Mouse (Mus musculus): Measurements from ENCODE around the gene Cbx8.

DNA sequence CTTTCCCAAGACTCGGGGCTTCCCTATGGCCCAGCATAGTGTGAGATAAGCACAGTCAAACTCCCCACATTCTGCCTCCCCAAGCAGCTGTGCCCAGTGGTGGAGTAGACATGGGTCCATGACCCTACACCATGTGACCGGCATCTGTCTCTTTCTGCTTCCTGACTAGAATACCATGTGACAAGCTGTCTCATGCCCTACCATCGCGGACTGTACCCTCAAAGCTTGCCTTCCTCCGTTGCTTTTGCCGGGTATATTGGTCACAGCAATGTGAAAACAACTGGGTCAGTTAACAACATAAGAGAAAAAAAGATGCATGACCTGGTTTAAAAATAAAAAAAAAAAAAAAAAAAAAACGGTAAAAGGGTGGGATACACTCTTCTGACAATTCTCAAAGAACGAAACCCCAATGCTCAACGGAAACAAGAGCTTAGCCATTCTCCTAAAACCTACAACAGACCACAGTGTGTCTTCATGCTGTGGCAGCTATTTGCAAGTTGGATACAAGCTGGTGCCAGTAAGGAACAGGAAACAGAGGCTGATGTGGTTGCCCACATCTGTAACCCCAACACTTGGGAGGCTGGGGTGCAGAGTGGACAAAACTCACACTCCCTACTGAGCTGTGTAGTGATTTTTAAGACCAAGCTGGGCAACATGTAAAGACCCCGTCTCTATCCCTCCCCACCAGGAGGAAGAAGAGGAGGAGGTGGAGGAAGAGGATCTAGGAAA, 35.1 kb downstream of the Cbx8 start:
- no peak for TF ChIP-seq CTCF (IDR thresholded peaks at IDR 0.05; ENCODE audit: low read depth, low read length)
- TF ChIP-seq POLR2AphosphoS5 (IDR thresholded peaks at IDR 0.05; ENCODE audit: insufficient replicate concordance, low read depth, low read length) = no peak

Measured in G1E (cell line).